Mouse (Mus musculus) embryonic fibroblast, embryonic 13.5 days (primary cell): Measurements from ENCODE around the gene Lrp6. TPM values are rescaled to one million over a fixed set of nuclear protein-coding genes. Genes with fewer than 3 reads are reported as not detected.

Experiments used
- H3K27ac ChIP-seq: 2 replicates; pipeline ENCODE4 v1.5.1; 2012; ENCODE audit warnings: low read length, control low read depth, inconsistent platforms; ENCODE audit not compliant: insufficient read depth
- H3K4me1 ChIP-seq: 2 replicates; pipeline ENCODE4 v1.6.1; 2011; ENCODE audit warnings: low read length; ENCODE audit not compliant: control insufficient read depth, insufficient read depth
- H3K4me3 ChIP-seq: 2 replicates; pipeline ENCODE4 v1.5.1; 2011; ENCODE audit warnings: mild to moderate bottlenecking, control low read depth, low read length; ENCODE audit not compliant: insufficient read depth
- CTCF ChIP-seq: IDR thresholded peaks from 2 replicates; pipeline ENCODE4 v1.5.1; 2011; ENCODE audit warnings: mild to moderate bottlenecking, control low read depth, low read length, moderate library complexity, borderline replicate concordance; ENCODE audit not compliant: insufficient read depth
- POLR2A ChIP-seq: IDR thresholded peaks from 2 replicates; pipeline ENCODE4 v1.6.1; 2011; ENCODE audit warnings: low read depth, mild to moderate bottlenecking, control low read depth, low read length, moderate library complexity
- polyA plus RNA-seq: library from polyadenylated mRNA; stranded (reverse); fragments of >200 nt; gene quantifications from 2 replicates; pipeline ENCODE4 v1.2.4, GENCODE M21; 2011; ENCODE audit warnings: low read depth; ENCODE audit not compliant: missing spikeins, insufficient read length

Gene Lrp6
- polyA plus RNA-seq, 1 experiment: 88.3 TPM

- Histone ChIP-seq H3K4me1 (peaks cover 6% of the 10 kb centered on the region; the same call in 1 of the 2 replicates), H3K4me3 (no peak overlapping the region), H3K27ac (no peak overlapping the region)
- TF ChIP-seq POLR2A (no peak), CTCF (no peak)
These were observed 10.4 kb downstream of the Lrp6 start for GRCm38 (mm10) chr6:134556185-134556950.

GRCm38 (mm10) chr6:134555178-134555577 is 11.6 kb downstream of the Lrp6 start:
- TF ChIP-seq POLR2A (no peak), CTCF (no peak)
- no peaks in the 10 kb centered on the region; the same call in 1 of the 2 replicates for H3K4me1 ChIP-seq

GRCm38 (mm10) chr6:134554230-134554629 is 12.5 kb downstream of the Lrp6 start:
- no peak for TF ChIP-seq CTCF
- TF ChIP-seq POLR2A: no peak
- H3K4me3 ChIP-seq: no peak overlapping the region
- H3K4me1 ChIP-seq: no peaks in the 10 kb centered on the region; the same call in 1 of the 2 replicates
- no peak overlapping the region for H3K27ac ChIP-seq

More at GRCm38 (mm10) chr6:134555178-134555577, 11.6 kb downstream of the Lrp6 start:
- Histone ChIP-seq H3K27ac (no peak overlapping the region), H3K4me3 (no peak overlapping the region)

- Histone ChIP-seq H3K4me3 (no peak overlapping the region), H3K4me1 (no peaks in the 10 kb centered on the region; the same call in 1 of the 2 replicates), H3K27ac (no peak overlapping the region)
- TF ChIP-seq CTCF (no peak), POLR2A (no peak)
These were observed 15.8 kb downstream of the Lrp6 start for GRCm38 (mm10) chr6:134551007-134551406.

- H3K27ac ChIP-seq: no peak overlapping the region
- TF ChIP-seq POLR2A: no peak
- TF ChIP-seq CTCF: no peak
- H3K4me1 ChIP-seq: peaks cover 1% of the 10 kb centered on the region; the same call in 1 of the 2 replicates
- H3K4me3 ChIP-seq: no peak overlapping the region
These were observed 16.4 kb downstream of the Lrp6 start for GRCm38 (mm10) chr6:134550396-134550795.

- TF ChIP-seq POLR2A (no peak), CTCF (no peak)
- peaks cover 5% of the 10 kb centered on the region; the same call in 1 of the 2 replicates for H3K4me1 ChIP-seq
- no peak overlapping the region for H3K4me3 ChIP-seq
- H3K27ac ChIP-seq: no peak overlapping the region
These were observed 21.9 kb downstream of the Lrp6 start for GRCm38 (mm10) chr6:134544843-134545242.

GRCm38 (mm10) chr6:134544093-134544492 is 22.7 kb downstream of the Lrp6 start:
- Histone ChIP-seq H3K27ac (no peak overlapping the region), H3K4me1 (peaks cover 5% of the 10 kb centered on the region; the same call in 1 of the 2 replicates), H3K4me3 (no peak overlapping the region)
- TF ChIP-seq POLR2A (no peak), CTCF (no peak)

- peaks cover 5% of the 10 kb centered on the region; the same call in 1 of the 2 replicates for H3K4me1 ChIP-seq
- no peak overlapping the region for H3K4me3 ChIP-seq
- no peak for TF ChIP-seq POLR2A
- TF ChIP-seq CTCF: no peak
- H3K27ac ChIP-seq: no peak overlapping the region
These were observed 23.2 kb downstream of the Lrp6 start for GRCm38 (mm10) chr6:134543607-134544006.

- Histone ChIP-seq H3K27ac (no peak overlapping the region), H3K4me1 (peaks cover 5% of the 10 kb centered on the region), H3K4me3 (no peak overlapping the region)
- no peak for TF ChIP-seq POLR2A
- TF ChIP-seq CTCF: no peak
These were observed 24.4 kb downstream of the Lrp6 start for GRCm38 (mm10) chr6:134542374-134542773.

GRCm38 (mm10) chr6:134540161-134540560 is 26.6 kb downstream of the Lrp6 start:
- no peak for TF ChIP-seq POLR2A
- no peak for TF ChIP-seq CTCF

More at GRCm38 (mm10) chr6:134540161-134540560, 26.6 kb downstream of the Lrp6 start:
- Histone ChIP-seq H3K27ac (no peak overlapping the region), H3K4me3 (no peak overlapping the region), H3K4me1 (peaks cover 2% of the 10 kb centered on the region)
